Mouse (Mus musculus): ENCODE measurements around the gene Tmem190.
A peak's percentile ranks its signal among the peaks of the same experiment; 100 is the strongest.
"Not testable (repeated sequence)": the region's sequence is repeated elsewhere in the genome, so short reads cannot be mapped to it uniquely, and the experiment has no call there.

Gene Tmem190

GRCm38 (mm10) chr7:4813105-4813791, 30.5 kb downstream of the Tmem190 start:
- peak; percentile 21 for DNase-seq (ENCODE audit: low spot score)

- no peak for DNase-seq (ENCODE audit: low spot score)
Measured at GRCm38 (mm10) chr7:4816559-4816958, 33.8 kb downstream of the Tmem190 start.

GRCm38 (mm10) chr7:4820925-4821324, 38.2 kb downstream of the Tmem190 start:
- DNase-seq (ENCODE audit: low spot score): not testable (repeated sequence)

GRCm38 (mm10) chr7:4821690-4822089, 39.0 kb downstream of the Tmem190 start:
- no peak for DNase-seq (ENCODE audit: low spot score)

GRCm38 (mm10) chr7:4822162-4822907, 39.6 kb downstream of the Tmem190 start:
- no peak for DNase-seq (ENCODE audit: low spot score)

- DNase-seq (ENCODE audit: low spot score): no peak
Measured at GRCm38 (mm10) chr7:4825365-4825764, 42.6 kb downstream of the Tmem190 start.

GRCm38 (mm10) chr7:4830476-4830875, 47.7 kb downstream of the Tmem190 start:
- DNase-seq (ENCODE audit: low spot score): no peak
